Mouse (Mus musculus): ENCODE data around the gene Zfp90.

- TF ChIP-seq CTCF (IDR thresholded peaks at IDR 0.05) (no peak), POLR2A (IDR thresholded peaks at IDR 0.05; ENCODE audit: insufficient read depth, low read depth, low read length) (no peak), EP300 (IDR thresholded peaks at IDR 0.05; ENCODE audit: insufficient read depth, low read depth, low read length) (no peak)
These were observed 9.3 kb upstream of the Zfp90 start for GRCm38 (mm10) chr8:106405810-106406209.

All from heart, adult 2 months (tissue).